Mouse (Mus musculus) kidney, adult 2 months (tissue): ENCODE results near the gene Dand5.

Source experiments
- CTCF ChIP-seq: fragments of 200-500 bp; conservative IDR thresholded peaks from 2 replicates; pipeline ENCODE4 v1.5.1; 2011; ENCODE audit warnings: low read depth, mild to moderate bottlenecking, control low read depth, low read length, moderate library complexity, mixed read lengths; ENCODE audit not compliant: insufficient read depth, insufficient read length
- POLR2A ChIP-seq: fragments of 200-500 bp; IDR thresholded peaks from one replicate; pipeline ENCODE4 v1.6.1; 2011; ENCODE audit warnings: low read depth, low read length, control low read depth

DNA sequence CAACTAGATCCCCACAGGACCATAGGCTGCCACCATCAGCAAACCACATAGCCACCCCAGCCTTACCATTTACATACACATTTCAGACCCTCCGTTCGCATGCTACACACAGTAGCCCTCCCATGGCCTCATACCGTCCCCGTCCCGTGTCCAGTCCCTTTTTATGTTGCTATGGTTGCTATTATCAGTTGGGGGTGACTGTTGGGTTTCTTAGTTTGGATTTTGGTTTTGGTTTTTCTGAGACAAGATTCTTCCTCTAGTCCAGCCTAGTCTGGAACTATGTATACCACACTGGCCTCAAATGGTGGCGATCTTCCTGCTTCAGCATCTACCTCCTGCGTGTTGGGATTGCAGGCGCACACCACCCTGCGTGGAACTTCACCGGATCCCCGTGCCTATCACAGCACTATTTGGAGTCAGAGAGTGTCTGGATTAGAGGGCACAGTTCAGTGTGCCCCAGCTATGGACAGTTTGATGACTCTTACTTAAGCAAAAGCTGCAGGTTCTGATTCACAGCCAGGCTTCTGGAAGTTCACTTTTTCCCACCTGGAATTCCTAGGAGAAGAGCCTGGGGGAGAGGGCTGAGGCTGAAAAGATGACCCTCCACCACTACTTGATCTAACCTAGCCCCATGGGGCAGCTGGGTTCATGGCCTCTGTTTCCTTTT, 35.7 kb downstream of the Dand5 start:
- no peak for TF ChIP-seq CTCF
- no peak for TF ChIP-seq POLR2A
